Mouse (Mus musculus) liver, adult 2 months (tissue): ENCODE results near the gene Ppp1r13b.

Experiments
- CTCF ChIP-seq: fragments of 200-500 bp; IDR thresholded peaks from 2 replicates; pipeline ENCODE4 v1.5.1; 2011; ENCODE audit warnings: low read depth, low read length, control low read depth
- POLR2A ChIP-seq: fragments of 200-500 bp; IDR thresholded peaks from 2 replicates; pipeline ENCODE4 v1.6.1; 2011; ENCODE audit warnings: low read length, control low read depth; ENCODE audit not compliant: insufficient read depth; ENCODE audit errors: extremely low read depth

DNA sequence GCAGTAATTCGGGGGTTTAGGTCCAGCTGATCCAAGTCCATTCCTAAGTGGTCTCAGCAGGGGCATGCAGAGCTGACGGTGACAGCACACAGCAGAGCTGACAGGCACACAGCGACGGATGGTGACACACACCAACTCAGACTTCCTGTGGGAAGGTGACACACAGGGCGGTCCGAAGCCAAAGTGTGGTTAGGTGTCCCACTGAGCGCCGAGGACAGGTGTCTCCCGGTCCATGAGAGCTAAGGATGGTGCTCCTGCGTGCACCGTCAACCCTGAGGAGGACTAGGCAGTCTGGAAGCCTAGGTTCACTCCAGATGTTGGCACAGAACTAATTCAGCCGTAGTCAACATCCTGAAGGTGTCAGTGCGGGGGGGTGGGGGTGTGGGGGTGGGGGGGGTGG, 95.8 kb downstream of the Ppp1r13b start:
- TF ChIP-seq CTCF (no peak), POLR2A (no peak)
